ENCODE assay signal across 24 mouse cellular contexts in genomic region chr8:3415259-3415658, GRCm38 (mm10). TPM values are rescaled to one million over a fixed set of nuclear protein-coding genes. Genes with fewer than 3 reads are reported as not detected.
DNase-seq lines count a peak whose midpoint lies in the region; ATAC-seq and TF ChIP-seq lines count a peak whose summit lies in the region.
"Had no signal": no experiment of that assay in that cellular context is flagged by ENCODE, and none has a peak within 500 bp of the region (broad histone marks: within the 10 kb centered on the region; RNA-seq: fewer than 3 reads in every experiment).

No protein-coding gene starts in this region.

- peak overlapping the region; percentile 13; the same call in 1 of the 2 replicates for H3K9ac ChIP-seq in heart, embryonic 13.5 days
- no peak overlapping the region for H3K9ac ChIP-seq in heart, adult 2 months (ENCODE audit: low read depth, low read length)
- no peak overlapping the region for H3K9ac ChIP-seq in midbrain, embryonic 11.5 days (ENCODE audit: low read length)
- H3K9ac ChIP-seq in midbrain, embryonic 16.5 days (ENCODE audit: low read depth, low read length), result no peak overlapping the region
- no peak overlapping the region for H3K9ac ChIP-seq in MEL (ENCODE audit: control insufficient read depth, low read depth, low read length, poor library complexity, severe bottlenecking)
- H3K9ac ChIP-seq: embryonic facial prominence, embryonic 15.5 days; heart, embryonic 15.5 days; kidney, embryonic 15.5 days; limb, embryonic 15.5 days had no signal

- whole genome bisulfite sequencing in heart, embryonic 13.5 days, result 66% methylated on average over 4 of the region's 4 CpGs
- WGBS in heart, adult 2 months, result 63% methylated on average over 4 of the region's 4 CpGs
- 53% methylated on average over 4 of the region's 4 CpGs for WGBS in midbrain, embryonic 11.5 days
- WGBS in midbrain, embryonic 16.5 days, result 52% methylated on average over 4 of the region's 4 CpGs

- H3K79me2 ChIP-seq in heart, adult 2 months (replicated peaks; ENCODE audit: control insufficient read depth, insufficient read depth, low read length), result peaks cover 2% of the 10 kb centered on the region; the same call in 1 of the 2 replicates
- no peaks in the 10 kb centered on the region for H3K79me2 ChIP-seq in MEL (ENCODE audit: control insufficient read depth, insufficient read depth, low read length, poor library complexity)
- H3K79me2 ChIP-seq in myocyte (ENCODE audit: control insufficient read depth, insufficient read depth), result peaks cover 14% of the 10 kb centered on the region

- no peak for DNase-seq in heart, adult 2 months
- DNase-seq in midbrain, embryonic 11.5 days (ENCODE audit: low spot score, missing footprints), result no peak
- peak; percentile 57 for DNase-seq in MEL (ENCODE audit: low read depth, low spot score)
- no peak for DNase-seq in kidney, postnatal 10 days
- DNase-seq: adrenal gland, postnatal 25 days; cerebellum, adult 9-10 months; heart, adult 18-20 months; kidney, adult 11 months; left cerebral cortex, postnatal 4 days; lung, adult 2 months; lung, postnatal 14 days; thymus, postnatal 14 days had no signal

- no peaks in the 10 kb centered on the region for H3K9me3 ChIP-seq in heart, embryonic 13.5 days
- H3K9me3 ChIP-seq in midbrain, embryonic 11.5 days (ENCODE audit: control insufficient read depth, low read length), result no peaks in the 10 kb centered on the region
- no peaks in the 10 kb centered on the region for H3K9me3 ChIP-seq in midbrain, embryonic 16.5 days (replicated peaks; ENCODE audit: control insufficient read depth, low read length, poor library complexity, severe bottlenecking)
- H3K9me3 ChIP-seq in MEL (replicated peaks; ENCODE audit: insufficient read depth, low read length), result no peaks in the 10 kb centered on the region
- H3K9me3 ChIP-seq: embryonic facial prominence, embryonic 15.5 days; heart, embryonic 15.5 days; kidney, embryonic 15.5 days; limb, embryonic 15.5 days; megakaryocyte, embryonic 14.5 days had no signal

- no peak for TF ChIP-seq RAD21 in MEL (IDR thresholded peaks at IDR 0.05; ENCODE audit: low read depth, low read length)

- H3K27me3 ChIP-seq in heart, embryonic 13.5 days (replicated peaks), result no peaks in the 10 kb centered on the region
- no peaks in the 10 kb centered on the region for H3K27me3 ChIP-seq in heart, adult 2 months (ENCODE audit: control insufficient read depth, insufficient read depth, low read length)
- no peaks in the 10 kb centered on the region for H3K27me3 ChIP-seq in midbrain, embryonic 11.5 days (ENCODE audit: control insufficient read depth, insufficient read depth, low read length)
- no peaks in the 10 kb centered on the region for H3K27me3 ChIP-seq in midbrain, embryonic 16.5 days (ENCODE audit: control insufficient read depth, insufficient read depth, low read depth, low read length)
- H3K27me3 ChIP-seq in MEL (ENCODE audit: control insufficient read depth in 1 of 2, insufficient read depth in 2 of 2, low read length in 2 of 2), result no peaks in the 10 kb centered on the region
- H3K27me3 ChIP-seq in myocyte (ENCODE audit: control insufficient read depth, insufficient read depth, insufficient read length), result no peaks in the 10 kb centered on the region
- H3K27me3 ChIP-seq: embryonic facial prominence, embryonic 15.5 days; heart, embryonic 15.5 days; kidney, embryonic 15.5 days; limb, embryonic 15.5 days; megakaryocyte, embryonic 14.5 days had no signal

- no peak overlapping the region for H3ac ChIP-seq in myocyte (ENCODE audit: control insufficient read depth, insufficient read length)

- intact Hi-C loops in heart, adult 2 months (cut with DNase I), result no loop called here

- H3K27ac ChIP-seq in heart, embryonic 13.5 days (replicated peaks), result 0 out of 2 replicates have a peak overlapping the region, but pooled peaks have one; percentile 3
- no peak overlapping the region for H3K27ac ChIP-seq in heart, adult 2 months
- H3K27ac ChIP-seq in midbrain, embryonic 11.5 days (ENCODE audit: low read depth, low read length), result 0 out of 2 replicates have a peak overlapping the region, but pooled peaks have one; percentile 22
- H3K27ac ChIP-seq in midbrain, embryonic 16.5 days (ENCODE audit: low read length), result no peak overlapping the region
- H3K27ac ChIP-seq in MEL (ENCODE audit: control insufficient read depth, low read depth, low read length), result peak overlapping the region; percentile 57
- H3K27ac ChIP-seq: embryonic facial prominence, embryonic 15.5 days; heart, embryonic 15.5 days; kidney, embryonic 15.5 days; limb, embryonic 15.5 days had no signal

- no peak for TF ChIP-seq POLR2A in heart, adult 2 months (IDR thresholded peaks at IDR 0.05; ENCODE audit: insufficient read depth, low read depth, low read length)
- TF ChIP-seq POLR2A in MEL (IDR thresholded peaks at IDR 0.05; ENCODE audit: control insufficient read depth in 1 of 2, insufficient read depth in 1 of 2, low read depth in 1 of 2, low read length in 2 of 2, poor library complexity in 1 of 2) (no peak), myocyte (IDR thresholded peaks at IDR 0.05; ENCODE audit: insufficient read length, low read depth) (no peak)

- TF ChIP-seq EP300 in heart, adult 2 months (IDR thresholded peaks at IDR 0.05; ENCODE audit: insufficient read depth, low read depth, low read length), result no peak
- TF ChIP-seq EP300 in MEL (IDR thresholded peaks at IDR 0.05; ENCODE audit: low read depth in 1 of 2, low read length in 2 of 2), result peak; percentile 35 to 69; a peak in 3 of 4 replicates

- H3K4me1 ChIP-seq in heart, embryonic 13.5 days, result peaks cover 78% of the 10 kb centered on the region
- peaks cover 33% of the 10 kb centered on the region for H3K4me1 ChIP-seq in heart, adult 2 months (ENCODE audit: control insufficient read depth, insufficient read depth, low read length)
- peaks cover 32% of the 10 kb centered on the region for H3K4me1 ChIP-seq in midbrain, embryonic 11.5 days (ENCODE audit: control insufficient read depth, insufficient read depth, low read length)
- peaks cover 26% of the 10 kb centered on the region for H3K4me1 ChIP-seq in midbrain, embryonic 16.5 days (ENCODE audit: control insufficient read depth, insufficient read depth, low read length)
- peaks cover 21 to 46% of the 10 kb centered on the region in 2 experiments for H3K4me1 ChIP-seq in MEL (ENCODE audit: control insufficient read depth in 1 of 2, insufficient read depth in 2 of 2, low read length in 2 of 2)

- H3K36me3 ChIP-seq in heart, embryonic 13.5 days, result no peaks in the 10 kb centered on the region
- H3K36me3 ChIP-seq in heart, adult 2 months (ENCODE audit: control insufficient read depth, insufficient read depth, low read length), result peaks cover 12% of the 10 kb centered on the region
- H3K36me3 ChIP-seq in midbrain, embryonic 11.5 days (ENCODE audit: control insufficient read depth, insufficient read depth, low read length), result no peaks in the 10 kb centered on the region
- no peaks in the 10 kb centered on the region for H3K36me3 ChIP-seq in midbrain, embryonic 16.5 days (ENCODE audit: control insufficient read depth, insufficient read depth, low read length)
- H3K36me3 ChIP-seq in MEL (ENCODE audit: control insufficient read depth in 1 of 2, insufficient read depth in 2 of 2, low read length in 2 of 2) (peaks cover 0 to 45% of the 10 kb centered on the region in 2 experiments; a peak in 2 of 4 replicates), myocyte (ENCODE audit: control insufficient read depth, insufficient read depth) (no peaks in the 10 kb centered on the region)
- H3K36me3 ChIP-seq: embryonic facial prominence, embryonic 15.5 days; heart, embryonic 15.5 days; kidney, embryonic 15.5 days; limb, embryonic 15.5 days had no signal

- no peak overlapping the region for H3K4me2 ChIP-seq in heart, embryonic 13.5 days
- H3K4me2 ChIP-seq in midbrain, embryonic 11.5 days, result no peak overlapping the region
- H3K4me2 ChIP-seq in midbrain, embryonic 16.5 days (ENCODE audit: low read length), result no peak overlapping the region
- peak overlapping the region; percentile 27 for H3K4me2 ChIP-seq in myocyte (ENCODE audit: low read depth)
- H3K4me2 ChIP-seq: embryonic facial prominence, embryonic 15.5 days; heart, embryonic 15.5 days; kidney, embryonic 15.5 days; limb, embryonic 15.5 days had no signal

- no peak for ATAC-seq in heart, embryonic 13.5 days (ENCODE audit: extremely low read depth, insufficient number of reproducible peaks, low FRiP score, low TSS enrichment)
- ATAC-seq in midbrain, embryonic 11.5 days (ENCODE audit: low FRiP score), result no peak
- no peak for ATAC-seq in midbrain, embryonic 16.5 days

- no peak for TF ChIP-seq CTCF in heart, adult 2 months (IDR thresholded peaks at IDR 0.05)
- no peak for TF ChIP-seq CTCF in MEL (IDR thresholded peaks at IDR 0.05 in 2 of 3, conservative IDR thresholded peaks at IDR 0.05 in 1 of 3; ENCODE audit: control insufficient read depth in 1 of 3, insufficient read depth in 1 of 3, low read depth in 2 of 3, low read length in 3 of 3, poor library complexity in 1 of 3, severe bottlenecking in 1 of 3)

- no peak overlapping the region for H3K4me3 ChIP-seq in heart, embryonic 13.5 days
- H3K4me3 ChIP-seq in heart, adult 2 months, result no peak overlapping the region
- no peak overlapping the region for H3K4me3 ChIP-seq in midbrain, embryonic 11.5 days (ENCODE audit: low read depth, low read length)
- no peak overlapping the region for H3K4me3 ChIP-seq in midbrain, embryonic 16.5 days (ENCODE audit: low read depth, low read length)
- H3K4me3 ChIP-seq in MEL (ENCODE audit: control insufficient read depth in 1 of 2, insufficient read depth in 1 of 2, low read depth in 2 of 2, low read length in 2 of 2) (no peak overlapping the region), myocyte (no peak overlapping the region)
- H3K4me3 ChIP-seq: embryonic facial prominence, embryonic 15.5 days; heart, embryonic 15.5 days; kidney, embryonic 15.5 days; limb, embryonic 15.5 days; megakaryocyte, embryonic 14.5 days had no signal

RNA-seq across cellular contexts. Expression of gene Arhgef18, which starts 22.5 kb away (rescaled TPM):
- 4.9 and 5.4 TPM in 2 replicates for polyA plus RNA-seq in heart, embryonic 13.5 days (2015; fragmentation: Nextera tagmentation; extraction: Ambion mirVana)
- 10 to 100 TPM; 18.7 to 20.4 TPM for total RNA-seq in heart, adult 2 months (2021)
- polyA plus RNA-seq in heart, adult 2 months (2012; rRNA removed), result 12.3 and 15.3 TPM in 2 replicates
- polyA plus RNA-seq in midbrain, embryonic 11.5 days (2014; fragmentation: Nextera tagmentation; extraction: Ambion mirVana), result 9.7 and 10.1 TPM in 2 replicates
- 12.0 and 12.1 TPM in 2 replicates for polyA plus RNA-seq in midbrain, embryonic 16.5 days (2015; fragmentation: Nextera tagmentation; extraction: Ambion mirVana)
- total RNA-seq in MEL (2012; rRNA removed), result 2.4 and 3.0 TPM in 2 replicates
- polyA plus RNA-seq in MEL (2012; ENCODE audit: insufficient read depth in 1 of 2, insufficient read length in 2 of 2, low read depth in 1 of 2, low replicate concordance in 2 of 2, missing spikeins in 1 of 2) (1 to 10 TPM in 1 of 2 experiments, not detected in 1; 6.6 TPM), myocyte (2012; fragmentation: generic; extraction: Trizol) (10.7 TPM)

RNA-seq across cellular contexts. Expression of gene Pex11g, which starts 52.2 kb away (rescaled TPM):
- 4.9 and 7.2 TPM in 2 replicates for polyA plus RNA-seq in heart, embryonic 13.5 days (2015; fragmentation: Nextera tagmentation; extraction: Ambion mirVana)
- total RNA-seq in heart, adult 2 months (2021), result 1 to 10 TPM; 2.4 to 3.1 TPM
- 4.5 and 5.5 TPM in 2 replicates for polyA plus RNA-seq in heart, adult 2 months (2012; rRNA removed)
- 1.8 and 2.8 TPM in 2 replicates for polyA plus RNA-seq in midbrain, embryonic 11.5 days (2014; fragmentation: Nextera tagmentation; extraction: Ambion mirVana)
- polyA plus RNA-seq in midbrain, embryonic 16.5 days (2015; fragmentation: Nextera tagmentation; extraction: Ambion mirVana), result 4.5 and 5.0 TPM in 2 replicates
- total RNA-seq in MEL (2012; rRNA removed), result 0.20 and 0.35 TPM in 2 replicates
- 1 to 10 TPM in 1 of 2 experiments, not detected in 1; 1.4 TPM for polyA plus RNA-seq in MEL (2012; ENCODE audit: insufficient read depth in 1 of 2, insufficient read length in 2 of 2, low read depth in 1 of 2, low replicate concordance in 2 of 2, missing spikeins in 1 of 2)
- 5.5 TPM for polyA plus RNA-seq in myocyte (2012; fragmentation: generic; extraction: Trizol)

RNA-seq across cellular contexts. Expression of gene Tex45, which starts 55.4 kb away (rescaled TPM):
- polyA plus RNA-seq in heart, embryonic 13.5 days (2015; fragmentation: Nextera tagmentation; extraction: Ambion mirVana), result not detected in 2 replicates
- total RNA-seq in heart, adult 2 months (2021), result under 1 TPM in 1 of 2 experiments, not detected in 1; 0.14 TPM
- 0.12 TPM in 1 of 2 replicates, not detected in the other for polyA plus RNA-seq in heart, adult 2 months (2012; rRNA removed)
- 0.23 TPM in 1 of 2 replicates, not detected in the other for polyA plus RNA-seq in midbrain, embryonic 11.5 days (2014; fragmentation: Nextera tagmentation; extraction: Ambion mirVana)
- 0.31 and 0.46 TPM in 2 replicates for polyA plus RNA-seq in midbrain, embryonic 16.5 days (2015; fragmentation: Nextera tagmentation; extraction: Ambion mirVana)
- 0.12 TPM in 1 of 2 replicates, not detected in the other for total RNA-seq in MEL (2012; rRNA removed)
- polyA plus RNA-seq in MEL (2012; ENCODE audit: insufficient read depth in 1 of 2, insufficient read length in 2 of 2, low read depth in 1 of 2, low replicate concordance in 2 of 2, missing spikeins in 1 of 2), result under 1 TPM in 1 of 2 experiments, not detected in 1; 0.06 TPM
- polyA plus RNA-seq in myocyte (2012; fragmentation: generic; extraction: Trizol), result not detected
- total RNA-seq: adrenal gland, postnatal 25 days; common myeloid progenitor, adult 5-6 weeks; gastrocnemius, adult 8-10 months; heart, adult 18-20 months; hematopoietic stem cell, adult 5-6 weeks; left cerebral cortex, postnatal 4 days had no signal
- polyA plus RNA-seq: embryonic facial prominence, embryonic 15.5 days; heart, embryonic 15.5 days; kidney, embryonic 15.5 days; limb, embryonic 15.5 days; stomach, embryonic 14.5 days had no signal

Comparison
In these comparisons a context has a peak if more than half of its experiments do, and no peak if none do; other contexts are left out.
1. H3K27ac ChIP-seq: peak in heart, embryonic 13.5 days (single experiment), midbrain, embryonic 11.5 days (single experiment) and MEL (single experiment); none in heart, adult 2 months (single experiment) and midbrain, embryonic 16.5 days (single experiment).